Mouse (Mus musculus): ENCODE measurements around the gene Entpd5.
A peak's percentile ranks its signal among the peaks of the same experiment; 100 is the strongest.

DNA sequence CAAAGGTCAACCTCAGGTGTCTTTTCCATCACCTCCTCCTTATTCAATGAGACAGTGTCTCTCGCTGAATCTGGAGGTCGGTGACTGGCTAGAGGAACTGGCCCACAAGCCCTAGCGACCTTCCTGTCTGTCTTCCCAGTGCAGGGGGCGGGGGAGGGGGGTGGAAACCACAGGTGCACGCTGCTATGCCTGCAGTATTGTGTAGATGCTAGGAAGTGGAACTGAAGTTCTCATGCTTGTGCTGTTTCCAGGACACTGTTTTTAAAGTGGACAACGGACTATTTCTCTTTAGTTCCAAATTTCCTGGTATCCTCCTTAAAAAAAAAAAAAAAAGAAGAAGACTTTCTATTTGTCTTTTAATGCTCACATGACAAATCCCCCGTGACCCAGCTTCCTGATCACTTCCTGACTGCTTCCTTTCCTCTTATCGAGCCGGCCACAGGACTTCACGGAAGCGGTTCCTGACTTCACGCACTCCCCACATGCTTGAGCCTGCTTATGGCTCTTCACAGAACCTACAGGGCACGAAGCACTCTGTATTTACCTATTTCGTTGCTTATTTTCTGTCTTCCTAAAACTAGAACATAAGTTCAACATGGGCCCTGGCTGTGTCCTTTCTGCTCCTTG is 19.9 kb downstream of the Entpd5 start:
- 0 out of 2 replicates have a peak, but pooled peaks have one; percentile 31 for TF ChIP-seq ZNF384 (IDR thresholded peaks at IDR 0.05; ENCODE audit: low read depth, low read length)
- no peak for TF ChIP-seq ZC3H11A (IDR thresholded peaks at IDR 0.05; ENCODE audit: borderline replicate concordance, low read depth, low read length)
- TF ChIP-seq MAFK (IDR thresholded peaks at IDR 0.05; ENCODE audit: insufficient read depth, low read depth, low read length) = no peak
- TF ChIP-seq HCFC1 (IDR thresholded peaks at IDR 0.05; ENCODE audit: borderline replicate concordance, insufficient read depth, low read length) = no peak
- no peak for TF ChIP-seq CHD2 (IDR thresholded peaks at IDR 0.05; ENCODE audit: low read depth, low read length)

All from ES-E14 (cell line).